Mouse (Mus musculus) layer of hippocampus, adult 11-12 months (tissue): ENCODE results near the gene C1qtnf9.
A peak's percentile ranks its signal among the peaks of the same experiment; 100 is the strongest.

Source experiments
- DNase-seq: peaks from one replicate; pipeline ENCODE4 v3.0.0; 2022; ENCODE audit warnings: low spot score

Gene C1qtnf9

GRCm38 (mm10) chr14:60790103-60790502 lies 22.2 kb downstream of the C1qtnf9 start:
- DNase-seq: peak; percentile 64

GRCm38 (mm10) chr14:60796600-60797322 lies 28.8 kb downstream of the C1qtnf9 start:
- DNase-seq: no peak

- no peak for DNase-seq
Observed at GRCm38 (mm10) chr14:60797596-60797995, 29.7 kb downstream of the C1qtnf9 start.

GRCm38 (mm10) chr14:60798721-60799120 lies 30.8 kb downstream of the C1qtnf9 start:
- DNase-seq: no peak

GRCm38 (mm10) chr14:60799762-60800728 lies 32.1 kb downstream of the C1qtnf9 start:
- peak; percentile 27 for DNase-seq

- DNase-seq: no peak
Observed at GRCm38 (mm10) chr14:60802026-60802425, 34.1 kb downstream of the C1qtnf9 start.

- DNase-seq: no peak
Observed at GRCm38 (mm10) chr14:60804978-60805377, 37.0 kb downstream of the C1qtnf9 start.

- DNase-seq: no peak
Observed at GRCm38 (mm10) chr14:60805871-60806270, 37.9 kb downstream of the C1qtnf9 start.

- no peak for DNase-seq
Observed at GRCm38 (mm10) chr14:60806891-60807344, 39.0 kb downstream of the C1qtnf9 start.

GRCm38 (mm10) chr14:60809881-60810280 lies 41.9 kb downstream of the C1qtnf9 start:
- DNase-seq: no peak

GRCm38 (mm10) chr14:60811547-60811946 lies 43.6 kb downstream of the C1qtnf9 start:
- DNase-seq: no peak

GRCm38 (mm10) chr14:60815098-60815497 lies 47.2 kb downstream of the C1qtnf9 start:
- DNase-seq: no peak

- DNase-seq: no peak
Observed at GRCm38 (mm10) chr14:60818045-60818444, 50.1 kb downstream of the C1qtnf9 start.

- DNase-seq: no peak
Observed at GRCm38 (mm10) chr14:60830096-60830495, 62.2 kb downstream of the C1qtnf9 start.
